Mouse (Mus musculus): ENCODE measurements around the gene Hivep1. TPM values are rescaled to one million over a fixed set of nuclear protein-coding genes. Genes with fewer than 3 reads are reported as not detected.

Hivep1 gene
- total and polyA plus RNA-seq, 3 experiments: 2.2 to 15.9 TPM; not detected in 1

GRCm38 (mm10) chr13:42159416-42160185 lies 107.8 kb downstream of the Hivep1 start:
- no peak for TF ChIP-seq EP300 (IDR thresholded peaks at IDR 0.05; ENCODE audit: low read depth in 1 of 2, low read length in 2 of 2)
- Histone ChIP-seq H3K9ac (ENCODE audit: control insufficient read depth, low read depth, low read length, poor library complexity, severe bottlenecking) (no peak overlapping the region), H3K79me2 (ENCODE audit: control insufficient read depth, insufficient read depth, low read length, poor library complexity) (no peaks in the 10 kb centered on the region), H3K4me3 (ENCODE audit: control insufficient read depth in 1 of 2, insufficient read depth in 1 of 2, low read depth in 2 of 2, low read length in 2 of 2) (no peak overlapping the region), H3K27ac (ENCODE audit: control insufficient read depth, low read depth, low read length) (no peak overlapping the region), H3K27me3 (ENCODE audit: control insufficient read depth in 1 of 2, insufficient read depth in 2 of 2, low read length in 2 of 2) (no peaks in the 10 kb centered on the region), H3K36me3 (ENCODE audit: control insufficient read depth in 1 of 2, insufficient read depth in 2 of 2, low read length in 2 of 2) (peaks cover 0 to 7% of the 10 kb centered on the region in 2 experiments; a peak in 2 of 4 replicates), H3K9me3 (replicated peaks; ENCODE audit: insufficient read depth, low read length) (no peaks in the 10 kb centered on the region), H3K4me1 (ENCODE audit: control insufficient read depth in 1 of 2, insufficient read depth in 2 of 2, low read length in 2 of 2) (peaks cover 0 to 12% of the 10 kb centered on the region in 2 experiments; a peak in 2 of 4 replicates)
- no peak for DNase-seq (ENCODE audit: low read depth, low spot score)

- no peaks in the 10 kb centered on the region for H3K9me3 ChIP-seq (replicated peaks; ENCODE audit: insufficient read depth, low read length)
- no peaks in the 10 kb centered on the region for H3K79me2 ChIP-seq (ENCODE audit: control insufficient read depth, insufficient read depth, low read length, poor library complexity)
- no peak overlapping the region for H3K27ac ChIP-seq (ENCODE audit: control insufficient read depth, low read depth, low read length)
- TF ChIP-seq ZMIZ1 (IDR thresholded peaks at IDR 0.05; ENCODE audit: low read depth, low read length) (no peak), POLR2AphosphoS2 (IDR thresholded peaks at IDR 0.05; ENCODE audit: low read length) (no peak), TAL1 (IDR thresholded peaks at IDR 0.05; ENCODE audit: low read length) (no peak), MAX (IDR thresholded peaks at IDR 0.05; ENCODE audit: low read length) (no peak), BHLHE40 (IDR thresholded peaks at IDR 0.05; ENCODE audit: borderline replicate concordance, low read depth, low read length) (no peak), HCFC1 (IDR thresholded peaks at IDR 0.05; ENCODE audit: low read depth, low read length) (no peak), E2F4 (IDR thresholded peaks at IDR 0.05; ENCODE audit: borderline replicate concordance, low read depth, low read length) (no peak), MAZ (IDR thresholded peaks at IDR 0.05; ENCODE audit: low read depth, low read length) (no peak), TCF12 (IDR thresholded peaks at IDR 0.05; ENCODE audit: low read depth, low read length) (no peak), CHD2 (IDR thresholded peaks at IDR 0.05; ENCODE audit: low read length) (no peak), NRF1 (IDR thresholded peaks at IDR 0.05; ENCODE audit: insufficient read depth, low read depth, low read length, poor library complexity, severe bottlenecking) (no peak), RCOR1 (IDR thresholded peaks at IDR 0.05; ENCODE audit: low read depth, low read length) (no peak), MYB (IDR thresholded peaks at IDR 0.05; ENCODE audit: low read depth, low read length) (no peak), SMC3 (IDR thresholded peaks at IDR 0.05; ENCODE audit: low read depth, low read length) (no peak)
- no peaks in the 10 kb centered on the region for H3K27me3 ChIP-seq (ENCODE audit: control insufficient read depth in 1 of 2, insufficient read depth in 2 of 2, low read length in 2 of 2)
- DNase-seq (ENCODE audit: low read depth, low spot score): no peak
- H3K36me3 ChIP-seq (ENCODE audit: control insufficient read depth in 1 of 2, insufficient read depth in 2 of 2, low read length in 2 of 2): no peaks in the 10 kb centered on the region
- no peaks in the 10 kb centered on the region for H3K4me1 ChIP-seq (ENCODE audit: control insufficient read depth in 1 of 2, insufficient read depth in 2 of 2, low read length in 2 of 2)
- H3K9ac ChIP-seq (ENCODE audit: control insufficient read depth, low read depth, low read length, poor library complexity, severe bottlenecking): no peak overlapping the region
- H3K4me3 ChIP-seq (ENCODE audit: control insufficient read depth in 1 of 2, insufficient read depth in 1 of 2, low read depth in 2 of 2, low read length in 2 of 2): no peak overlapping the region
These were observed 119.0 kb downstream of the Hivep1 start for GRCm38 (mm10) chr13:42170802-42171201.
